Mouse (Mus musculus) ES-Bruce4 (cell line): ENCODE measurements around the gene Pitpnm3.

ENCODE experiments used
- CTCF ChIP-seq: IDR thresholded peaks from one replicate; pipeline ENCODE4 v1.8.1; 2011; ENCODE audit warnings: low read depth, low read length
- EP300 ChIP-seq: IDR thresholded peaks from 2 replicates; pipeline ENCODE4 v1.6.1; 2011; ENCODE audit warnings: low read depth, low read length; ENCODE audit not compliant: insufficient read depth
- POLR2A ChIP-seq: IDR thresholded peaks from one replicate; pipeline ENCODE4 v1.8.1; 2011; ENCODE audit warnings: low read length; ENCODE audit not compliant: insufficient read depth

- TF ChIP-seq CTCF: no peak
- TF ChIP-seq POLR2A: no peak
- TF ChIP-seq EP300: no peak
Measured at GRCm38 (mm10) chr11:72044231-72044630, 91.3 kb downstream of the Pitpnm3 start.
